Comparison of ENCODE assay signal across 11 mouse cellular contexts in the genomic region with DNA sequence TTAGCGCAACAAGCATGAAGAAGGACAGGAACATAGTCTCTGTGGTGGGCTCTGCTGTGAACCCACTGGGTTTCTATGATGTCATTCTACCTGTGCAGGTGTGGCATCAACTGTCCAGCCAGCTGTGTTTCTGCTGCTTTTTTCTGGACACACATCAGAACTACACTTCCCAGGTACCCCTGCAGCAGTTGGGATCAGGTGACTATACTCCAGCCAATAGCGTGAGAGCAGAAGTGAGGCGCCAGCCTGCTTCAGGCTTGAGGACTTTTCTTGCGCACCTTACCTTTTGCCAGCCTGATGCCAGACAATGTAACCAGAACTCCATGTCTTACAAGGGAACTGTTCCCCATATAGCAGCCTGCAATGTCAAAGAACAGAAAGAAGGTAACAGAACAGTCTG.
"Had no signal": no experiment of that assay in that cellular context is flagged by ENCODE, and none has a peak within 500 bp of the region (broad histone marks: within the 10 kb centered on the region; RNA-seq: fewer than 3 reads in every experiment).

No protein-coding gene starts in this region.

- DNase-seq: kidney, postnatal 14 days; left cerebral cortex, postnatal 4 days; lung, adult 18-20 months; thymus, postnatal 36 days had no signal

- H3K4me3 ChIP-seq: kidney, embryonic 15.5 days; limb, embryonic 13.5 days; midbrain, embryonic 12.5 days; neural tube, embryonic 13.5 days had no signal

- H3K36me3 ChIP-seq: kidney, embryonic 15.5 days; limb, embryonic 13.5 days; midbrain, embryonic 12.5 days; neural tube, embryonic 13.5 days had no signal

- H3K27me3 ChIP-seq: kidney, embryonic 15.5 days; limb, embryonic 13.5 days; midbrain, embryonic 12.5 days had no signal

- H3K9me3 ChIP-seq: kidney, embryonic 15.5 days; limb, embryonic 13.5 days; midbrain, embryonic 12.5 days; neural tube, embryonic 13.5 days had no signal

- H3K4me2 ChIP-seq: kidney, embryonic 15.5 days; limb, embryonic 13.5 days; midbrain, embryonic 12.5 days; neural tube, embryonic 13.5 days had no signal

- ATAC-seq: midbrain, embryonic 16.5 days had no signal

- H3K27ac ChIP-seq: kidney, embryonic 15.5 days; limb, embryonic 13.5 days; liver, embryonic 14.5 days; midbrain, embryonic 12.5 days; neural tube, embryonic 13.5 days; stomach, postnatal 0 days had no signal

- H3K9ac ChIP-seq: kidney, embryonic 15.5 days; limb, embryonic 13.5 days; liver, embryonic 14.5 days; midbrain, embryonic 12.5 days; neural tube, embryonic 13.5 days had no signal
